Mouse (Mus musculus) CD4-positive helper T cell, adult 2 months (primary cell): ENCODE data around the gene Btaf1.

Source experiments
- DNase-seq: peaks from one replicate; pipeline ENCODE4 v3.0.0-alpha.2; 2012; ENCODE audit warnings: low read depth, missing footprints, low spot score

Btaf1 gene

GRCm38 (mm10) chr19:37020951-37021350, 95.1 kb downstream of the Btaf1 start:
- DNase-seq = no peak

DNA sequence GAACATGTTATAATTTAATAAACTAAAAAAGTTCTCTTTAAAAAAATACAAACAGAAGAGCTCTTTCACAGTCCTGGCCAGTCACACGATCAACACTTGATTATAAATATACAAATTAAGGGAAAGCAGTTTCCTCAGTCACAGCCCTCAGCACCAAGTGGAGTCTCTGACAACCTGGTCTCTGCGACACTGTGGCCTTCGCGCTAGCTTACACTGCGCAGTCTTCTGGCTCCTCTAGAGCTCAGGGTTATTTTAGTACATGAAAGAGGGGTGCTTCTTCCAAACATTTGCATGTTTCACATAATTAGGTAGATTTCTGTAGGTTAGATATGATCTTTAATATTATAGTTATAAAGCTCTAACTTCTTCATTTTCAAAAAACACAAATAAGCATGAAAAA, 96.3 kb downstream of the Btaf1 start:
- DNase-seq = no peak

DNA sequence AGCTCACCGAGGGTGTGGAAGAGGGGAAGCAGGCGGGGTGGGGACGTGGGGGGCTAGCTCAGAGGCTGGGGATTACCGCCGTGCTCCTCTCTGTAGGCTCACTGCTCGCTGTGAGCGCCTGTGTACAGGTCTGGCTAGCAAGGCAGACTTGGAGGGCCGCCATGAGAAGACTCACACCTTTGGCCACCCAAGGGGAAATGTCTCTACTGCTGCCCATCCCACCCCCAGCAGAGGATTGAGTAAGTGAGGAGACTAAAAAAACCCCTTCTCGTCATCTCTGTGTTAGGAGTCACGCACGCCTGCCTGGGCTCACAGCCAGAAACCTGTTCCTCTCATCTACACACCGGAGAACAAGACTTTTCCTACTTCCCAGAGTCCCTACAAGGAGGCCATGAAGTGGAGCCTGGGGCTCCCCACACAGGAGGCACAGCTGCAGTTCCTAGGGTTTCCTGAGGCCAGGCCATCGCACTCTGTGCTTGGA, 100.0 kb downstream of the Btaf1 start:
- DNase-seq = no peak

DNA sequence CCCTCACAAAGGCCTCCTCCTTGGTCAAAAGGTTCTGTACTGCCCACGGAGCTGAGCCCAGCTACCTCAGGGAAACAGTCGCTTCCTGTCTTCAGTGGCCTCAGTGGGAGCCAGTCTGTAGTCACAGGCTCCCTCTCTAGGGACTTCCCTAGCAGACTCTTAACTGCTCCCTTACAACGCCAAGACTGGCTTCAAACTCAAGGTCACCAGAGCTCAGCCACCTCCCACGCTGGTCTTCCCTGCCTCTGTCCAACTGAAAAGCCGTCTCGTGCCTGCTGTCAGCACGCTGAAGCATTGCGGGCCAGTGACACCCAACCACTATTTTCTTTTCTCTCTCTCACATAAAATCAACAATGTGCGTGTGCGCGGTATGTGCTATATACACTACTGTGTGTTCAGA, 100.5 kb downstream of the Btaf1 start:
- DNase-seq = no peak

GRCm38 (mm10) chr19:37029771-37030170, 103.9 kb downstream of the Btaf1 start:
- DNase-seq = no peak

DNA sequence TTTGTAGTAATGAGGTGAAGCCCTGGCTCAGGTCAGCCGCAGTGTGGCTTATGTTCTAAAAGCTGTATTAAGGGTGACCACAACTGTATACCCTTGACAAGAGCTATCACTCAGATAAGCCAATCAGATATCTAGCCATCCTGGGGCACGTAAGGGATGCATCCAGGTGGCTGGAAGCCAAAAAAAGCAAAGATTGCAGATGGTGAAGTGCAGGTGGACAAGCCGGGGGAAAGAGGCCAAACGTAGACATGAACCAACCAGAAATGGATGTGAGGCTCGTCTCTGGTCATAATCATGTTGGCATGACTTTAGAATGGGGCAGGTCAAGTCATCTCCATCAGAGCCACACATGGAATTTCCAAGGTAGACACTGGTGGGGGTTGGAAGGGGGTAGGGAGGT, 105.6 kb downstream of the Btaf1 start:
- DNase-seq = no peak

- no peak for DNase-seq
Measured at GRCm38 (mm10) chr19:37032364-37032763, 106.5 kb downstream of the Btaf1 start.

- no peak for DNase-seq
Measured at GRCm38 (mm10) chr19:37040906-37041305, 115.0 kb downstream of the Btaf1 start.

DNA sequence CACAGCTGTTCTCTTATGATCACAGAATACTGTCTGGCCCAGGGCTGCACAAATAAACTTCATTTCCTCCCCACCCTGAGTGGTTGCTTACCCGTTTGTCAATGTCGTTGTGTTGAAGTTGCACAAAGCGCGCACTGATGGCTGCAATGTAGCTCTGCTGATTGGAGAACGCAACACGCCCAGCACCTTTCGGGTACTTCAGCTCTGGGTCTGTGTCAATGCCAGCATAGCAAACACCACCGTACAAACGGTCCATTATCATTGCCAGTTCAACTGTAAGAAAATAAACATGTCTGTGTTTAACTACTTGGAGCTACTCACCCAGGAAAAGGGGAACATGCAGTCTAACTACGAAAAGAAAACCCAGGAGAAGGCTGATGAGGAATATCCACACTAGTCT, 118.6 kb downstream of the Btaf1 start:
- DNase-seq = no peak

DNA sequence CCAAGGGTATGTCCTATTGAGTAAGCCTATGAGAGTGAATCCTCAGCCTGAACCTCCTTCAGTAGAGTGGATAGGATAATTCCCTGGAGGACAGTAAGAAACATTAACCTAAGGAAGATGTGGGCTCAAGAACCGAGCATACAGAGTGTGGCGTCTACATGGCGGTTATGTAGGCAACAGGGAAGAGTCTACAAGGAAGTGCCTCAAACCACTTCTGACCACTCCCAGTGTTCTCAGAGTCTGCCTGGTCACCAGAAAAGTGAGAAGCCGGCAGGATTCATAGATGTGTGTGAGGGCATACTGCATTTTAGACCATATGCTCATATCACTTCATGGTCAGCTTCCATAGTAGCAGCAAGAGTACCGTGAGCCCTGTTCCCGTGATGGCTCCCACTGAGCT, 122.6 kb downstream of the Btaf1 start:
- DNase-seq = no peak

GRCm38 (mm10) chr19:37050643-37051345, 124.9 kb downstream of the Btaf1 start:
- DNase-seq = peak; percentile 12

DNA sequence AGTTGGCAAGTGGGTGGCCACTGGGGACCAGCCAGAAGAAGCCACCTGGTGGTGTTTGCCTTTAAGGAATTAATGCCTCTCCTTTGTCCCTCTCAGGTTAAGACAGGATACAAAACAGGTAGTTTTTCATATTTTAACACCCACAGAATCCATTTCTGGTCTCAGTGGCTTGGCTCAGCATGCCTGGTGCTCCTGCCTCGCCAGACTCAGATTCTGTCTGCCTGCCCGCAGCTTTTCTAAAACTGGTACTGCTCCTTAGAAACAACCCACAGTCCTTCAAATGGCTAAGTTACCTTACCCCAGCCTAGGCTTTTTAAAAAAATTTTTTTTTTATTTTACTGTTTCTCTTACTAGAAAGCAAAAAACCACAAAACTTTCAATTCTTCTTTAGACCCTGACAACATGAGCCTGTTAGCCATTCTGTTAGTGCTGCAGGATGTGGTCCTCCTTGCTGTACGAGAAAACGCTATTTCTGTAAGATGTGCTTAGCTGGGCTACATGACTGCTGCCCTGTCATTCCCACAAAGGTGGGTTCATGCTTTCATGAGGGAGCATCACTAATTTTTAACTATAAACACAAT, 130.2 kb downstream of the Btaf1 start:
- DNase-seq = no peak

DNA sequence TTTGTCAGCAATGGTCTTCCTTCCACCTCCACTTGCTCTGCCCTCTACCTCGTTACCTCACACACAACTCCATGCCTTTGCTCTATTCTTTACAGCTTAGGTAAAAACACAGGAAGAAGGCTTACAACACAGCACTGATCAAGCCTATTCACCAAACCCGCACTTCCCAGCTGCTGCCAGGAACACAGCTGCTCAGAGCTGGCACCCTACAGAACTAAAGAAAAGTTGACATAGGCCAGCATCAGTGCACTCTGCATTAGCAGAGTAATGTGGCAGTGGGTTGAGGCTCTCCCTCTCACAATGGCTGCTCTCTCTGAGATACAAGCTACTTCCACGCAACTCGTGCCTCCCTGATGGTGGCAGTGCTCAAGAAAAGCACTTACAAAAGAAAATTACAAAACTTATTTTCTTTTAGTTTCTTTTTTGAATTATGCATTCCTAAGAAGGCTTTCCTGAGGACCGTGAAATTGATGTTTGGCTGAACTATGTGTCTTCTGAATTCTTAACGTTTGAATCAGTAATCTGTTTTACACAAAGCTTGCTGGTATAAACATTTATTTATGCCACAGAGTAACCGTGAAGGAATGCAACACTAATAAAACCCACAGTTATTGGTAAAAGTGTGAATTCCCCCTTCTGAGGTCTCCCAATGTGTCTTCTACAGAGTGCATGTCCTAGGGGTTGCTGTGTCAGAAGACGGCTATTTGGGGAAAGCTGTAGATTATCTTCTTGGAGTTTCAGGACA, 131.5 kb downstream of the Btaf1 start:
- no peak for DNase-seq

- no peak for DNase-seq
Measured at GRCm38 (mm10) chr19:37059623-37060022, 133.7 kb downstream of the Btaf1 start.

GRCm38 (mm10) chr19:37060078-37060477, 134.2 kb downstream of the Btaf1 start:
- no peak for DNase-seq
